In the genomic region with DNA sequence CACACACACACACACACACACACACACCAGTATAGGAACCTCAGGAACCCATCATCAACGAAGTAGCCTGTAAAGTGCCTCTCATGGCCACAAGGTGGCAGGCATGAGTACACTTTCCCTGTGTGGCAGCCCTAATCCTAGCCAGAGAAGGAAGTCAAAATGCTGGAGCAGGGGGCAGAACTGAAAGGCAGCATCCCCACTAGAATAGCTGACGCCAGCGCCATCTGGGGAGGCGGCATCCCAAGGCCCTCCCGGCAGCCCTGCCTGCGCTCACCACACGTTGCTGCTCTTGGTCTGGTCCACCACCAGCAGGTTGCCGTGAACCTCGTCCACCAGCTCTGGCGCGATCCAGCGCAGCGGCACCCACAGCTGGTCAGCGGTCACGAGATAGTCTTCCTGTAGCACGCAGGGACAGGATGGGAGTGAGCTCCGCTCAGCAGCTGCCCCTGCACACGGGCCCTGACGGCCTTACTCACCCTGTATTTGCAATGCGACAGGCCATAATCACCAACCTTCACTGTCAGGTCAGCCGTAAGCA, we compare ENCODE assay signal across 7 mouse cellular contexts. TPM values are rescaled to one million over a fixed set of nuclear protein-coding genes. Genes with fewer than 3 reads are reported as not detected.
DNase-seq lines count a peak whose midpoint lies in the region; TF ChIP-seq lines count a peak whose summit lies in the region.

No protein-coding gene starts in this region.

- H3K4me1 ChIP-seq in megakaryocyte, embryonic 14.5 days: peaks cover 25% of the 10 kb centered on the region

- DNase-seq in adrenal gland, adult (ENCODE audit: inconsistent age in 2 of 2, low spot score in 1 of 2): peak; percentile 79 to 94
- DNase-seq in cerebellum, postnatal 4 days (ENCODE audit: low spot score in 2 of 2): peak; percentile 70 to 86
- peak; percentile 83 for DNase-seq in gastrocnemius, adult 2 months
- peak; percentile 87 for DNase-seq in hindlimb bud, embryonic 11.5 days (ENCODE audit: extremely low spot score, low read depth, low spot score)
- peak; percentile 65 to 72 for DNase-seq in left cerebral cortex, adult 8-10 months (ENCODE audit: low spot score in 2 of 2)
- peak; percentile 78 for DNase-seq in right cerebral cortex, postnatal 25 days

- intact Hi-C loops in gastrocnemius, adult 2 months (cut with DNase I): loop anchor here (1.0 kb wide), 1 partner anchor 52 kb away; no protein-coding TSS in a partner anchor

- peak overlapping the region; percentile 71 for H3K4me3 ChIP-seq in gastrocnemius, adult 2 months
- H3K4me3 ChIP-seq in megakaryocyte, embryonic 14.5 days (replicated peaks): peak overlapping the region; percentile 91

- peak overlapping the region; percentile 78 for H3K27ac ChIP-seq in gastrocnemius, adult 2 months

- peaks cover 83% of the 10 kb centered on the region for H3K27me3 ChIP-seq in megakaryocyte, embryonic 14.5 days (replicated peaks)

- no peaks in the 10 kb centered on the region for H3K9me3 ChIP-seq in megakaryocyte, embryonic 14.5 days

- peaks cover 71% of the 10 kb centered on the region for H3K36me3 ChIP-seq in megakaryocyte, embryonic 14.5 days (replicated peaks; ENCODE audit: low read length)

- peak; percentile 69 for TF ChIP-seq CTCF in gastrocnemius, adult 2 months (IDR thresholded peaks at IDR 0.05)

RNA-seq across cellular contexts. Expression of a gene that starts 33.7 kb away (rescaled TPM):
- 1 to 10 TPM; 2.8 to 2.9 TPM for total RNA-seq in gastrocnemius, adult 2 months (2021)
- 100 to 1,000 TPM; 217 to 244 (median 225) TPM for total RNA-seq in left cerebral cortex, adult 8-10 months (2022)
- 4.9 and 5.4 TPM in 2 replicates for polyA plus RNA-seq in megakaryocyte, embryonic 14.5 days (2012; ENCODE audit: insufficient read depth, low replicate concordance)

Comparison
In these comparisons a context has a peak if more than half of its experiments do, and no peak if none do; other contexts are left out.
1. Peak in every context shown above with its lines: DNase-seq, H3K4me3 ChIP-seq and H3K27ac ChIP-seq.
2. RNA of a gene that starts 33.7 kb away (total RNA-seq): 217 to 244 TPM in left cerebral cortex, adult 8-10 months; 2.8 to 2.9 TPM in gastrocnemius, adult 2 months; every median in the first group is over 10 times any median in the second.